Mouse (Mus musculus) embryonic fibroblast, embryonic 13.5 days (primary cell): ENCODE measurements at regions not wholly inside any gene's neighbourhood (a gene's known extent, or its start where the extent isn't known, plus 50 kb on each side); places are given as distances from the start of the nearest gene placed in this dataset.

ENCODE experiments used
- H3K27ac ChIP-seq: 2 replicates; pipeline ENCODE4 v1.5.1; 2012; ENCODE audit warnings: low read length, control low read depth, inconsistent platforms; ENCODE audit not compliant: insufficient read depth
- H3K4me1 ChIP-seq: 2 replicates; pipeline ENCODE4 v1.6.1; 2011; ENCODE audit warnings: low read length; ENCODE audit not compliant: control insufficient read depth, insufficient read depth
- H3K4me3 ChIP-seq: 2 replicates; pipeline ENCODE4 v1.5.1; 2011; ENCODE audit warnings: mild to moderate bottlenecking, control low read depth, low read length; ENCODE audit not compliant: insufficient read depth
- CTCF ChIP-seq: IDR thresholded peaks from 2 replicates; pipeline ENCODE4 v1.5.1; 2011; ENCODE audit warnings: mild to moderate bottlenecking, control low read depth, low read length, moderate library complexity, borderline replicate concordance; ENCODE audit not compliant: insufficient read depth
- POLR2A ChIP-seq: IDR thresholded peaks from 2 replicates; pipeline ENCODE4 v1.6.1; 2011; ENCODE audit warnings: low read depth, mild to moderate bottlenecking, control low read depth, low read length, moderate library complexity

GRCm38 (mm10) chr2:75452274-75453148 lies 206.6 kb upstream of the Hnrnpa3 start:
- Histone ChIP-seq H3K4me1 (no peaks in the 10 kb centered on the region), H3K27ac (no peak overlapping the region), H3K4me3 (no peak overlapping the region)
- no peak for TF ChIP-seq POLR2A
- no peak for TF ChIP-seq CTCF

GRCm38 (mm10) chr2:75455481-75455880 lies 203.6 kb upstream of the Hnrnpa3 start:
- Histone ChIP-seq H3K27ac (no peak overlapping the region), H3K4me3 (no peak overlapping the region), H3K4me1 (no peaks in the 10 kb centered on the region)
- TF ChIP-seq CTCF (no peak), POLR2A (no peak)

GRCm38 (mm10) chr2:75456272-75456671 lies 202.8 kb upstream of the Hnrnpa3 start:
- Histone ChIP-seq H3K27ac (no peak overlapping the region), H3K4me3 (no peak overlapping the region), H3K4me1 (no peaks in the 10 kb centered on the region)
- TF ChIP-seq CTCF (no peak), POLR2A (no peak)

- no peak for TF ChIP-seq CTCF
- no peak for TF ChIP-seq POLR2A
- Histone ChIP-seq H3K4me1 (no peaks in the 10 kb centered on the region), H3K27ac (no peak overlapping the region), H3K4me3 (no peak overlapping the region)
Measured at GRCm38 (mm10) chr2:75457423-75457822, 201.6 kb upstream of the Hnrnpa3 start.

- TF ChIP-seq POLR2A (no peak), CTCF (no peak)
- no peaks in the 10 kb centered on the region for H3K4me1 ChIP-seq
- no peak overlapping the region for H3K4me3 ChIP-seq
- H3K27ac ChIP-seq: no peak overlapping the region
Measured at GRCm38 (mm10) chr2:75458898-75459297, 200.2 kb upstream of the Hnrnpa3 start.

GRCm38 (mm10) chr2:75460419-75460818 lies 198.6 kb upstream of the Hnrnpa3 start:
- TF ChIP-seq CTCF: no peak
- Histone ChIP-seq H3K27ac (no peak overlapping the region), H3K4me1 (no peaks in the 10 kb centered on the region), H3K4me3 (no peak overlapping the region)

- TF ChIP-seq POLR2A (no peak), CTCF (no peak)
- Histone ChIP-seq H3K4me1 (no peaks in the 10 kb centered on the region), H3K27ac (no peak overlapping the region), H3K4me3 (no peak overlapping the region)
Measured at GRCm38 (mm10) chr2:75461019-75461418, 198.0 kb upstream of the Hnrnpa3 start.

- TF ChIP-seq POLR2A (no peak), CTCF (no peak)
Measured at GRCm38 (mm10) chr2:75461421-75461991, 197.6 kb upstream of the Hnrnpa3 start.

GRCm38 (mm10) chr2:75462030-75462671 lies 196.9 kb upstream of the Hnrnpa3 start:
- Histone ChIP-seq H3K4me3 (no peak overlapping the region), H3K27ac (no peak overlapping the region), H3K4me1 (no peaks in the 10 kb centered on the region)
- no peak for TF ChIP-seq CTCF
- TF ChIP-seq POLR2A: no peak

More at GRCm38 (mm10) chr2:75461421-75461991, 197.6 kb upstream of the Hnrnpa3 start:
- Histone ChIP-seq H3K4me3 (no peak overlapping the region), H3K4me1 (no peaks in the 10 kb centered on the region), H3K27ac (no peak overlapping the region)

GRCm38 (mm10) chr2:75463091-75463490 lies 196.0 kb upstream of the Hnrnpa3 start:
- Histone ChIP-seq H3K27ac (no peak overlapping the region), H3K4me3 (no peak overlapping the region), H3K4me1 (no peaks in the 10 kb centered on the region)
- TF ChIP-seq POLR2A (no peak), CTCF (no peak)
